Mouse (Mus musculus) MEL (cell line): ENCODE results near the gene Rps16.

Source experiments
- CTCF ChIP-seq, 3 experiments: IDR thresholded peaks in 2 of 3; conservative IDR thresholded peaks in 1 of 3; 2 replicates each; pipeline ENCODE4 v1.5.1; 2011 to 2012; ENCODE audit warnings: low read length in 3 of 3, low read depth in 2 of 3, mild to moderate bottlenecking in 2 of 3, improper control_type of control experiment in 1 of 3, inconsistent platforms in 1 of 3, mixed read lengths in 1 of 3, moderate library complexity in 1 of 3; ENCODE audit not compliant: control insufficient read depth in 1 of 3, insufficient read depth in 1 of 3, poor library complexity in 1 of 3, severe bottlenecking in 1 of 3
- ELF1 ChIP-seq: IDR thresholded peaks from 2 replicates; pipeline ENCODE4 v1.6.1; 2014; ENCODE audit warnings: low read depth, mild to moderate bottlenecking, inconsistent platforms, low read length, improper control_type of control experiment, moderate library complexity
- EP300 ChIP-seq, 2 experiments: IDR thresholded peaks; 2 replicates each; pipeline ENCODE4 v1.6.1; 2011; ENCODE audit warnings: improper control_type of control experiment in 2 of 2, low read length in 2 of 2, low read depth in 1 of 2, mild to moderate bottlenecking in 1 of 2
- GATA1 ChIP-seq: IDR thresholded peaks from 2 replicates; pipeline ENCODE4 v1.6.1; 2011; ENCODE audit warnings: low read depth, low read length, improper control_type of control experiment
- MXI1 ChIP-seq: IDR thresholded peaks from 2 replicates; pipeline ENCODE4 v1.6.1; 2011; ENCODE audit warnings: mild to moderate bottlenecking, low read depth, low read length, improper control_type of control experiment
- POLR2A ChIP-seq, 2 experiments: IDR thresholded peaks; 2 replicates each; pipeline ENCODE4 v1.6.1; 2011 to 2012; ENCODE audit warnings: low read length in 2 of 2, mild to moderate bottlenecking in 2 of 2, control low read depth in 1 of 2, improper control_type of control experiment in 1 of 2, low read depth in 1 of 2, moderate library complexity in 1 of 2; ENCODE audit not compliant: control insufficient read depth in 1 of 2, insufficient read depth in 1 of 2, poor library complexity in 1 of 2
- SIN3A ChIP-seq: IDR thresholded peaks from 2 replicates; pipeline ENCODE4 v1.6.1; 2012; ENCODE audit warnings: low read length, improper control_type of control experiment, inconsistent platforms
- TCF12 ChIP-seq: IDR thresholded peaks from 2 replicates; pipeline ENCODE4 v1.6.1; 2014; ENCODE audit warnings: low read depth, mild to moderate bottlenecking, inconsistent platforms, low read length, improper control_type of control experiment, moderate library complexity
- UBTF ChIP-seq: IDR thresholded peaks from 2 replicates; pipeline ENCODE4 v1.6.1; 2012; ENCODE audit warnings: low read depth, mild to moderate bottlenecking, inconsistent platforms, low read length, improper control_type of control experiment, moderate library complexity, borderline replicate concordance; ENCODE audit not compliant: insufficient read depth

DNA sequence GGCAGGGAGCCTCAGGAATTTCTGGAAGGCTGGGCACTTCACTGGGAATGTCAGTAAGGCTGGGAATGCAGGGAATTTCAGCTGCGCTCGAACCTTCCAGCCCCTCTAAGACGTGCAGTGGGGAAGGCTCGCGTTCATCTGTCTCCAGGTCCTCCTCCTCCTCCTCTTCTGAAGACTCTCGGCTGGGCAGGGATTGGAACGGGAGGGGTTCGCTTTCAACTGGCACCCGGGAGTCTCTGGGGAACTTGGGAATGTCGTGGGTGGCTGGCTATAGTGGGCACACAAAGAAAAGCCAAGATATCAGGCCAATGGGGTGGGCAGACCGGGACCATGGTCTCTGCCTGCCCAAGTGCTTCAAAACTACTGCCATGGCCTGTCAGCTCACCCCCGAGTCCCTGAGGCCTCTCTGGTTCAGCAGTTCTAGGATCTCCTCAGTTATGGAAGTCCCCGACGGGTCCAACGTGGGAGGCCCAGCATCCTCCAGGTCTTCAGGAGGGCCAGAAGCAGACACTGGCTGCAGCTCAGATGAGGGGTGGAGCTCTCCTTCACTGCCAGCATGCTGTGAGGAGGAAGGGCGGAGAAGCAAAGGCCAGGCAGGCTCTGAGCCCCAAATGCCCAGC, 12.1 kb downstream of the Rps16 start:
- no peak for TF ChIP-seq UBTF
- TF ChIP-seq CTCF (IDR thresholded peaks at IDR 0.05 in 2 of 3, conservative IDR thresholded peaks at IDR 0.05 in 1 of 3; ENCODE audit: control insufficient read depth in 1 of 3, insufficient read depth in 1 of 3, low read depth in 2 of 3, low read length in 3 of 3, poor library complexity in 1 of 3, severe bottlenecking in 1 of 3) = no peak
- no peak for TF ChIP-seq SIN3A
- no peak for TF ChIP-seq POLR2A (IDR thresholded peaks at IDR 0.05; ENCODE audit: control insufficient read depth in 1 of 2, insufficient read depth in 1 of 2, low read depth in 1 of 2, low read length in 2 of 2, poor library complexity in 1 of 2)
- TF ChIP-seq TCF12 = no peak
- no peak for TF ChIP-seq ELF1
- no peak for TF ChIP-seq GATA1
- no peak for TF ChIP-seq EP300 (IDR thresholded peaks at IDR 0.05; ENCODE audit: low read depth in 1 of 2, low read length in 2 of 2)
- no peak for TF ChIP-seq MXI1
